Mouse (Mus musculus) frontal cortex, postnatal 10 days (tissue): ENCODE measurements around the gene Trim40.

Experiments
- DNase-seq, 2 experiments: peaks; one replicate each; pipeline ENCODE4 v3.0.0; 2022; ENCODE audit warnings: low spot score in 2 of 2, mixed read lengths in 1 of 2

Gene Trim40

GRCm38 (mm10) chr17:36890073-36890903 lies at the start of gene Trim40:
Trim40 (minus strand) TSS chr17:36890123.
- DNase-seq: no peak

GRCm38 (mm10) chr17:36938056-36938455 lies 48.1 kb upstream of the Trim40 start:
- DNase-seq: no peak

- DNase-seq: no peak
Measured at GRCm38 (mm10) chr17:36931806-36932205, 41.9 kb upstream of the Trim40 start.

- no peak for DNase-seq
Measured at GRCm38 (mm10) chr17:36931130-36931529, 41.2 kb upstream of the Trim40 start.

GRCm38 (mm10) chr17:36930233-36930632 lies 40.3 kb upstream of the Trim40 start:
- no peak for DNase-seq

GRCm38 (mm10) chr17:36929236-36929932 lies 39.5 kb upstream of the Trim40 start:
- no peak for DNase-seq

GRCm38 (mm10) chr17:36927496-36928120 lies 37.7 kb upstream of the Trim40 start:
- DNase-seq: no peak

GRCm38 (mm10) chr17:36923491-36923890 lies 33.6 kb upstream of the Trim40 start:
- DNase-seq: no peak

- DNase-seq: no peak
Measured at GRCm38 (mm10) chr17:36922715-36923114, 32.8 kb upstream of the Trim40 start.

GRCm38 (mm10) chr17:36920239-36920638 lies 30.3 kb upstream of the Trim40 start:
- DNase-seq: no peak

- DNase-seq: peak in 1 of 2 experiments; percentile 33
Measured at GRCm38 (mm10) chr17:36915076-36915475, 25.2 kb upstream of the Trim40 start.

- peak in 1 of 2 experiments; percentile 51 for DNase-seq
Measured at GRCm38 (mm10) chr17:36914108-36914507, 24.2 kb upstream of the Trim40 start.

GRCm38 (mm10) chr17:36912031-36912430 lies 22.1 kb upstream of the Trim40 start:
- no peak for DNase-seq

- no peak for DNase-seq
Measured at GRCm38 (mm10) chr17:36909802-36910201, 19.9 kb upstream of the Trim40 start.

GRCm38 (mm10) chr17:36908235-36908634 lies 18.3 kb upstream of the Trim40 start:
- DNase-seq: no peak

GRCm38 (mm10) chr17:36903651-36904050 lies 13.7 kb upstream of the Trim40 start:
- no peak for DNase-seq

- no peak for DNase-seq
Measured at GRCm38 (mm10) chr17:36900691-36901090, 10.8 kb upstream of the Trim40 start.

- DNase-seq: no peak
Measured at GRCm38 (mm10) chr17:36900001-36900400, 10.1 kb upstream of the Trim40 start.

GRCm38 (mm10) chr17:36899376-36899775 lies 9.5 kb upstream of the Trim40 start:
- DNase-seq: no peak

- DNase-seq: no peak
Measured at GRCm38 (mm10) chr17:36897552-36898205, 7.8 kb upstream of the Trim40 start, which contains the start of gene Trim31. Trim31 (plus strand) TSS chr17:36898118.

GRCm38 (mm10) chr17:36897065-36897464 lies 7.1 kb upstream of the Trim40 start:
- no peak for DNase-seq

- no peak for DNase-seq
Measured at GRCm38 (mm10) chr17:36896583-36896982, 6.7 kb upstream of the Trim40 start.
